Mouse (Mus musculus) C3H10T1/2 (cell line): ENCODE data around the gene Tlcd1. TPM values are rescaled to one million over a fixed set of nuclear protein-coding genes. Genes with fewer than 3 reads are reported as not detected.

Experiments used
- polyA plus RNA-seq, 2 experiments: library from polyadenylated mRNA; unstranded; fragments of >200 nt; fragmentation: generic; extraction: Trizol; gene quantifications; one replicate each; pipeline ENCODE4 v1.2.1; 2012; ENCODE audit warnings: missing spikeins in 2 of 2

Tlcd1 gene
- 10 to 100 TPM; 16.0 to 28.6 TPM for polyA plus RNA-seq

DNA sequence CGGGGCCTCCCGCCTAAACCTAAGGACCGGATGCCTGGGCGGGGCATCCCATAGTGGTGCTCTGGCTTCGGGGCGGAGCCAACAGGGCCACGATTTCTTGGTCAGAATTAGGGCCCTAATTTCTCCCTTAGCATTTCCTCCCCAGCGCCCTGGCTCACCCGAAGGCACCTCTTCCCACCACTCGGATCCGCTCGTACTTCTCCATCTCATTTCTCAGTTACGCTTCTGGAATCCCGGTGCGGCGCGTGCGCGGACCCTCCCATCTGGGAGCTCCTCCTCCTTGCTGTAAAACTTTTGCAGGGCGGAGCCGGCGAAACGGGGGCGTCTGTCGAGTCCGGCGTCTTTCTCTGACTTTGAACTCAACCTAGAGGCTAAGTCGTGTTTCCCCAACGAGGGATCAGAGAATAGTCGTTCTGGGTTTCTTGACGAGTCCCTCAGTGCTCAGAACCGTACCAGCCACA is at the start of gene Tlcd1, which contains the start of gene Nek8:
TSS of gene Tlcd1 (plus strand) at position 310 of the 461 bp plus-strand sequence.
TSS of gene Nek8 (minus strand) at position 274 of the 461 bp plus-strand sequence.

DNA sequence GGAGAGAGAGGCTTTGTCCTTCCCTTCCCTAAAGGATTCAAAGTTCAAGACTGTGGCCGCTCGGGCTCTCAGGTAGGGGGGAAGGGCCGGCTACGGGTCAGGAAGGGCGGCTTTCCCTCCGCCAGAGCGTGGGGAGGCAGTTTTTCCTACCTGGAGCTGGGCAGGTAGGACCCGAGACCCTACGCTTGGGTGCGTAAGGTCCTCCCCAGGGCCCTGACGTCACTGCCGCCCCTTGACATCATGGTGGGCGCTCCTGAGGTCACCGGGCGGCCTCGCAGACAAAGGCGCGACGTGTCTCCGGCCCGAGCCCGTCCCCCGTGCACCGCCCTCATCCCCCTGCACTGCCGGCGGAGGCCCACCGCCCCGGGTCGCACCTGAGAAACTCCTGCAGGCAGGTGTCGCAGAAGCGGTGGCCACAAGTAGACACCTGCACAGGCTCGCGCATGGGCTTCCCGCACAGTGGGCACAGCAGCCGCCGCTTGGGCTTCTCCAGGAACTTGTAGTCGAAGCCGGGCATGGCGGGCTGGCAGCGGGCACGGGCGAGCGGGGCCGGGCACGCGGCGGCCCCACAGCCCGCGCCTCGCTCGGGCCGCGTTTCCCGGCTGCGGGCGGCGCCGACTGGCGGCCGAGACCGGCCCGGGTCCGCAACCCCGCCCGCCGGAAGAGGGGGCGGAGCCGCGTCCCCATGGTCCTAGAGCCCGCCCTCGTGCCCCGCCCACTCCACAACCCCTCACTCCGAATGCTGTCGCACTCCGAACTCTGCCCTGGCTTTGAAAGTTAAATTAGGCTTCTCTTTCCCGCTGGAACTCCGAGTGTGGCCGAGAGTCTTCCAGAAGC is 11.4 kb upstream of the Tlcd1 start, which contains the start of gene Traf4:
TSS of gene Traf4 (minus strand) at position 666 of the 837 bp plus-strand sequence.

DNA sequence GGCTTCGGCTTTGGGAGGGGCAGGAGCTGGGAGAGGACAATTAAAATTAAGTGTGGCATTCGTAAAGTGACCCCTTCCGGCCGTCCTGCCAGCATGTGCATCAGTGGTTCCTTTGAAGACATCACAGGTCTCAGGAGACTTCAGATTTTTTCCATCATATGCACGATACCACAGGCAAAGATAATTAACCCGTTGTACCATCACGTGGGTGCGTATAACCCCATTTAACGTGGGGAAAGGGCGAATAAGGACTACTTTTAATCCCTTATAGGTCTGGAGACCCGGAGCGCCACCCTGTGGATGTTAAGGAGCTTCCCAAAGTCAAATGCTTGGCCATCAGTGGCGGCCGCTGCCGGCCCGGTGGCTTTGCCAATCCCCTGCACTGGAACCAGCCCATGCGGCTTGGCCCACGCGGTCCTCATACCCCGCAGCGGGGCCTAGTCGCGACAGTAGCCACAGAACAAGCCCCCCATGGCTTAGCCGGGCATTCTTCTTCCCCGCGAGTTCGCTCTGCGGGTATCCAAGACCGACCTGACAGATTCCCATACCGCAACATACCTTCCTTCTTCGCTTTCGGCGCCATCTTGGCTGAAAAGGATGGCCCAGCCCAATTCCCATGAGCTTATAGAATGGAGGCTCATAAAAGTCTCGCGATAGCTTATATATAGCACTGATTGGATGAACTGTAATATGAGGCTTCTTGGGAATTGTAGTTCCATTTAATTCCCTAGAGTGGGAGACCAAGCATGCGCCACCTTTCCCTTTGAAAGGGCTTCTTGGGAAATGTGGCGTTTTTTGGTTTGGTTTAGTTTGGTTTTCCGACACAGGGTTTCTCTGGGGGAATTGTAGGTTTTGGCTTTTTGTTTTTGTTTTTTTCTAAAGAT is 6.7 kb downstream of the Tlcd1 start, which contains the start of gene Rpl23a:
TSS of gene Rpl23a (minus strand) at position 624 of the 884 bp plus-strand sequence.

DNA sequence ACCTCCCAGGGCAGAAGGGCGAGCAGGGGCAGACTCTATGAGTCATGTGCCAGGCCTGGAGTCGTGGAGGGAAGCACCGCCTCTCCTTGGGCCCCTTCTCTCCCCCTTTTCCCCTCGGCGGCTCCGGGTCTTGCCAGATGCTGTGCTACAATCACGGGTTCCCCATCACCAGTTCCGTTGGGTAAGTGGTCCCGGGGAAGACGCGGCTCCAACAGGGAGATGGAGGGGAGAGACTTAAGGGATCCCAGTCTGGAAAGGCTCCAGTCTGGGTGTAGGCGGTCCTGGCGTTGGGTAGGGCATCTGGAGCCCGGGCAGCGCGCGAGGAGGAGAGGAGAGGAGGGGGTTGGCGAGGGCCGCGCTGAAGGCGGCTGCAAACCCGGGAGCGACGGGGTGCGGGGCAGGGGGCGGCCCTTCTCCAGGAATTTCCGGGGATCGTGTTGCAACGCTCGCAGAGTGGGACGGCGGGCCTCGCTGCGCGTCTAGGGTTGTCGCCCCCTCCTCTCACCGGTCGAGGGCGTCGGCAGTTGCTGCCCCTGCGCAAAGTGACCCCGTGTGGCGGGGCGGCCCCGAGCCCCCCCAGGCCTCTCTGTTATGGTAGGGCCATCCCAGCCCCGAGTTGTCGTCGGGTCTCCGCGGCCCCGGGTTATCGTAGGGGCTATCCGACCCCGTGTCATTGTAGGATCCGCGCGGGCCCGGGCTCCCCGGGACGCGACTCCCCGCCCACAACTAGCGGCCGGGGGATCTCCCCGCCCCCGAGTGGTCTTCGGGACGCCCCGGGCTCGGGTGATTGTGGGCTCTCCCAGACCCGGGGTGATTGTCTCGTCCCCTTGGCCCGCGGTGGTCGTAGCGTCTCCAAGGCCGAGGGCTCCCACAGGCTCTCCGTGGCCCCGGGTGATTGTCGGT is 12.1 kb downstream of the Tlcd1 start, which contains the start of gene Rab34:
TSS of gene Rab34 (plus strand) at position 100 of the 903 bp plus-strand sequence.

DNA sequence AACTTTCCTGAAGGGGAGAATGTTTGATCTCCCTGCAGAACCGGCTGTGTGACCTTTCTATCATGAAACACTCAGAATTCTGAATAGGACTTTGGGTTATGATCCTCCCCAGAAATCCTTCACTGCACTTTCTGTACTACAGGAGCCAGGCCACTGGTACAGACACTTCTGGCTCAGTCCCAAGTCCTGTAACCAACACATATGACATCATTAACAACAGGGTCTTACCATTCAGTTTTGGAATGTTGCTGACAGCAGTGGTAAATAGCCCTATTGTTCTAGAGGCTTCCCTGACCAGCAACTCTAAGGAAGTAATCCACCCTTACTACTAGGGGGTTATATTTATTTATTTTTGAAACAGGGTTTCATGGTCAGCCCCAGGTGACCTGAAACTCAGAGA is 16.6 kb downstream of the Tlcd1 start, which contains the start of gene Proca1:
TSS of gene Proca1 (plus strand) at position 280 of the 400 bp plus-strand sequence.

Other genes starting within 250 kb of the Tlcd1 start
- gene Sez6, start 245.9 kb upstream of the Tlcd1 start, polyA plus RNA-seq: not detected
- gene Phf12, start 194.0 kb upstream of the Tlcd1 start, polyA plus RNA-seq: 10 to 100 TPM in 1 of 2 experiments, 1 to 10 TPM in 1; 7.7 to 27.1 TPM
- gene Dhrs13, start 144.4 kb upstream of the Tlcd1 start, polyA plus RNA-seq: 10 to 100 TPM; 14.3 to 26.1 TPM
- gene Flot2, start 138.8 kb upstream of the Tlcd1 start, polyA plus RNA-seq: 10 to 100 TPM; 68.0 to 85.1 TPM
- gene Eral1, start 96.3 kb upstream of the Tlcd1 start, polyA plus RNA-seq: 10 to 100 TPM; 15.1 to 27.9 TPM
- gene Fam222b, start 82.1 kb upstream of the Tlcd1 start, polyA plus RNA-seq: 10 to 100 TPM in 1 of 2 experiments, 1 to 10 TPM in 1; 5.8 to 13.0 TPM
- gene Traf4, start 11.1 kb upstream of the Tlcd1 start, polyA plus RNA-seq: 10 to 100 TPM; 47.2 to 71.6 TPM
- 10 to 100 TPM in 1 of 2 experiments, 1 to 10 TPM in 1; 7.0 to 20.5 TPM for gene Nek8, start within 50 bp of the Tlcd1 start, polyA plus RNA-seq
- gene Rpl23a, start 6.9 kb downstream of the Tlcd1 start, polyA plus RNA-seq: 1,000 to 10,000 TPM; 3,235 to 5,071 TPM
- gene Rab34, start 11.7 kb downstream of the Tlcd1 start, polyA plus RNA-seq: 100 to 1,000 TPM; 162 to 164 TPM
- under 1 TPM; 0.04 to 0.46 TPM for gene Proca1, start 16.7 kb downstream of the Tlcd1 start, polyA plus RNA-seq
- 100 to 1,000 TPM in 1 of 2 experiments, 10 to 100 TPM in 1; 51.3 to 208 TPM for gene Sdf2, start 69.0 kb downstream of the Tlcd1 start, polyA plus RNA-seq
- gene Supt6, start 69.3 kb downstream of the Tlcd1 start, polyA plus RNA-seq: 10 to 100 TPM in 1 of 2 experiments, 1 to 10 TPM in 1; 8.9 to 57.5 TPM
- 10 to 100 TPM; 20.6 to 56.8 TPM for gene 2610507B11Rik, start 85.0 kb downstream of the Tlcd1 start, polyA plus RNA-seq
- under 1 TPM in 1 of 2 experiments, not detected in 1; 0.22 TPM for gene BC030499, start 114.1 kb downstream of the Tlcd1 start, polyA plus RNA-seq
- gene Spag5, start 124.8 kb downstream of the Tlcd1 start, polyA plus RNA-seq: 10 to 100 TPM in 1 of 2 experiments, 1 to 10 TPM in 1; 8.1 to 38.0 TPM
- under 1 TPM; 0.09 to 0.91 TPM for gene Aldoc, start 146.3 kb downstream of the Tlcd1 start, polyA plus RNA-seq
- 10 to 100 TPM; 30.3 to 84.7 TPM for gene Pigs, start 151.7 kb downstream of the Tlcd1 start, polyA plus RNA-seq
- gene Unc119, start 166.8 kb downstream of the Tlcd1 start, polyA plus RNA-seq: 10 to 100 TPM; 22.4 to 75.8 TPM
- gene Foxn1, start 209.8 kb downstream of the Tlcd1 start, polyA plus RNA-seq: under 1 TPM; 0.02 to 0.05 TPM
- gene Slc13a2, start 245.5 kb downstream of the Tlcd1 start, polyA plus RNA-seq: not detected